Mouse (Mus musculus) heart, postnatal 0 days (tissue): ENCODE results near the gene Btla. TPM values are rescaled to one million over a fixed set of nuclear protein-coding genes. Genes with fewer than 3 reads are reported as not detected.

Experiments used
- ATAC-seq: fragments of 200-750 bp; cut with Nextera tagmentation; 2 replicates; pipeline ENCODE4 v1.8.0; 2017; ENCODE audit warnings: low read depth, moderate number of reproducible peaks, moderate library complexity; ENCODE audit not compliant: insufficient read depth
- DNase-seq: peaks from one replicate; pipeline ENCODE4 v3.0.0-alpha.2; 2016; ENCODE audit warnings: low spot score
- H3K27ac ChIP-seq: fragments of 300-500 bp; sonication (generic); 2 replicates; pipeline ENCODE4 v1.5.1; 2014; ENCODE audit warnings: low read depth, mild to moderate bottlenecking
- H3K27me3 ChIP-seq: fragments of 300-500 bp; sonication (generic); 2 replicates; pipeline ENCODE4 v1.6.1; 2014; ENCODE audit warnings: low read length, mixed read lengths; ENCODE audit not compliant: control insufficient read depth, insufficient read depth
- H3K36me3 ChIP-seq: fragments of 300-500 bp; sonication (generic); replicated peaks from 2 replicates; pipeline ENCODE4 v1.6.1; 2014; ENCODE audit warnings: low read length, mixed read lengths; ENCODE audit not compliant: control insufficient read depth, insufficient read depth
- H3K4me1 ChIP-seq: fragments of 300-500 bp; sonication (generic); 2 replicates; pipeline ENCODE4 v1.6.1; 2014; ENCODE audit warnings: antibody characterized with exemption; ENCODE audit not compliant: control insufficient read depth, insufficient read depth
- H3K4me2 ChIP-seq: fragments of 300-500 bp; sonication (generic); 2 replicates; pipeline ENCODE4 v1.6.1; 2014; ENCODE audit warnings: low read depth, mild to moderate bottlenecking, low read length, moderate library complexity
- H3K4me3 ChIP-seq: fragments of 300-500 bp; sonication (generic); 2 replicates; pipeline ENCODE4 v1.5.1; 2014; ENCODE audit warnings: low read depth, low read length
- H3K9ac ChIP-seq: fragments of 300-500 bp; sonication (generic); replicated peaks from 2 replicates; pipeline ENCODE4 v1.6.1; 2014; ENCODE audit warnings: low read depth, low read length, mixed read lengths
- H3K9me3 ChIP-seq: fragments of 300-500 bp; sonication (generic); replicated peaks from 2 replicates; pipeline ENCODE4 v1.6.1; 2016; ENCODE audit warnings: low read length; ENCODE audit not compliant: control insufficient read depth
- CTCF ChIP-seq: IDR thresholded peaks from 2 replicates; pipeline ENCODE4 v1.5.1; 2016; ENCODE audit warnings: antibody characterized with exemption, control low read depth, low read depth
- EP300 ChIP-seq: IDR thresholded peaks from 2 replicates; pipeline ENCODE4 v1.6.1; 2016; ENCODE audit warnings: antibody characterized with exemption, low read depth
- WGBS: fragments of 180-500 bp; shearing (Covaris S2); extraction: QIAGEN DNeasy Blood & Tissue Kit; methylation state at CpG from one replicate; pipeline ENCODE4 v1.1.7; 2014; 5-methylcytosine and 5-hydroxymethylcytosine counted together
- polyA plus RNA-seq: library from polyadenylated mRNA; unstranded; fragments of >200 nt; fragmentation: Nextera tagmentation; extraction: Ambion mirVana; gene quantifications from 2 replicates; pipeline ENCODE4 v1.2.1, GENCODE M21; 2015
- total RNA-seq: library from RNA; depleted of rRNA; stranded (reverse); fragments of >200 nt; gene quantifications from 2 replicates; pipeline ENCODE4 v1.2.3, GENCODE M21; 2014; ENCODE audit warnings: low replicate concordance; rRNA removed

The Btla gene
- total and polyA plus RNA-seq, 2 experiments from 2014 or later, result not detected

GRCm38 (mm10) chr16:45259663-45260062 lies 35.5 kb downstream of the Btla start:
- H3K27me3 ChIP-seq, result no peaks in the 10 kb centered on the region
- H3K4me3 ChIP-seq, result no peak overlapping the region
- 77% methylated on average over 2 of the region's 2 CpGs for WGBS
- no peak overlapping the region for H3K9ac ChIP-seq
- no peak overlapping the region for H3K27ac ChIP-seq
- H3K4me1 ChIP-seq, result no peaks in the 10 kb centered on the region
- no peaks in the 10 kb centered on the region for H3K9me3 ChIP-seq
- DNase-seq, result no peak
- no peaks in the 10 kb centered on the region for H3K36me3 ChIP-seq
- no peak for ATAC-seq
- H3K4me2 ChIP-seq, result no peak overlapping the region
- 0 out of 2 replicates have a peak, but pooled peaks have one; percentile 3 for TF ChIP-seq CTCF
- no peak for TF ChIP-seq EP300

- H3K27ac ChIP-seq, result no peak overlapping the region
- 79% methylated on average over 2 of the region's 2 CpGs for WGBS
- H3K4me2 ChIP-seq, result no peak overlapping the region
- ATAC-seq (no peak), DNase-seq (no peak)
- H3K4me1 ChIP-seq, result no peaks in the 10 kb centered on the region
- no peaks in the 10 kb centered on the region for H3K27me3 ChIP-seq
- H3K9me3 ChIP-seq, result no peaks in the 10 kb centered on the region
- H3K9ac ChIP-seq, result no peak overlapping the region
- no peak overlapping the region for H3K4me3 ChIP-seq
- no peak for TF ChIP-seq CTCF
- no peak for TF ChIP-seq EP300
- no peaks in the 10 kb centered on the region for H3K36me3 ChIP-seq
These were observed 37.2 kb downstream of the Btla start for GRCm38 (mm10) chr16:45261321-45261720.

GRCm38 (mm10) chr16:45262051-45262450 lies 37.9 kb downstream of the Btla start:
- Histone ChIP-seq H3K9me3 (no peaks in the 10 kb centered on the region), H3K27me3 (no peaks in the 10 kb centered on the region), H3K4me3 (no peak overlapping the region), H3K36me3 (no peaks in the 10 kb centered on the region), H3K27ac (no peak overlapping the region), H3K4me1 (no peaks in the 10 kb centered on the region), H3K9ac (no peak overlapping the region), H3K4me2 (no peak overlapping the region)
- no peak for DNase-seq
- no peak for ATAC-seq
- TF ChIP-seq CTCF (no peak), EP300 (no peak)

GRCm38 (mm10) chr16:45269886-45270285 lies 45.8 kb downstream of the Btla start:
- no peak overlapping the region for H3K9ac ChIP-seq
- no peaks in the 10 kb centered on the region for H3K9me3 ChIP-seq
- H3K4me3 ChIP-seq, result no peak overlapping the region
- no peaks in the 10 kb centered on the region for H3K36me3 ChIP-seq
- no peaks in the 10 kb centered on the region for H3K27me3 ChIP-seq
- DNase-seq (no peak), ATAC-seq (no peak)
- H3K4me1 ChIP-seq, result no peaks in the 10 kb centered on the region
- TF ChIP-seq EP300 (no peak), CTCF (no peak)
- 56% methylated on average over 2 of the region's 2 CpGs for WGBS
- H3K27ac ChIP-seq, result no peak overlapping the region
- no peak overlapping the region for H3K4me2 ChIP-seq

GRCm38 (mm10) chr16:45283093-45283492 lies 59.0 kb downstream of the Btla start:
- peak; percentile 47 for TF ChIP-seq CTCF
- TF ChIP-seq EP300, result no peak
- Histone ChIP-seq H3K4me3 (no peak overlapping the region), H3K4me1 (no peaks in the 10 kb centered on the region), H3K27ac (no peak overlapping the region), H3K9ac (no peak overlapping the region), H3K9me3 (no peaks in the 10 kb centered on the region), H3K27me3 (no peaks in the 10 kb centered on the region), H3K4me2 (no peak overlapping the region), H3K36me3 (no peaks in the 10 kb centered on the region)
- ATAC-seq (no peak), DNase-seq (no peak)
- WGBS, result 66% methylated on average over 1 of the region's 1 CpGs

GRCm38 (mm10) chr16:45297806-45298205 lies 73.7 kb downstream of the Btla start:
- DNase-seq (no peak), ATAC-seq (no peak)
- 35% methylated on average over 3 of the region's 3 CpGs for WGBS
- TF ChIP-seq CTCF (no peak), EP300 (no peak)
- no peaks in the 10 kb centered on the region for H3K27me3 ChIP-seq
- H3K9ac ChIP-seq, result no peak overlapping the region
- no peak overlapping the region for H3K27ac ChIP-seq
- no peak overlapping the region for H3K4me3 ChIP-seq
- no peaks in the 10 kb centered on the region for H3K36me3 ChIP-seq
- H3K4me2 ChIP-seq, result no peak overlapping the region
- no peaks in the 10 kb centered on the region for H3K9me3 ChIP-seq
- no peaks in the 10 kb centered on the region for H3K4me1 ChIP-seq

Other genes with a start within 250 kb of the Btla start
- 61.4 and 70.2 TPM in 2 replicates for gene Ccdc80, start 130.9 kb upstream of the Btla start, total RNA-seq
- gene Ccdc80, start 130.9 kb upstream of the Btla start, polyA plus RNA-seq, result 75.3 and 75.8 TPM in 2 replicates
- 20.5 and 47.7 TPM in 2 replicates for gene Slc35a5, start 65.6 kb upstream of the Btla start, total RNA-seq
- 11.6 and 12.0 TPM in 2 replicates for gene Slc35a5, start 65.6 kb upstream of the Btla start, polyA plus RNA-seq
- gene Atg3, start 65.5 kb upstream of the Btla start, total RNA-seq, result 4.5 and 5.6 TPM in 2 replicates
- 30.1 and 31.2 TPM in 2 replicates for gene Atg3, start 65.5 kb upstream of the Btla start, polyA plus RNA-seq
- gene Cd200, start 184.7 kb downstream of the Btla start, total RNA-seq, result 18.0 and 31.0 TPM in 2 replicates
- 67.7 TPM in 2 replicates for gene Cd200, start 184.7 kb downstream of the Btla start, polyA plus RNA-seq